Mouse (Mus musculus) MEL (cell line): ENCODE results near the gene Tead3.

Experiments
- CHD2 ChIP-seq: IDR thresholded peaks from 2 replicates; pipeline ENCODE4 v1.6.1; 2011; ENCODE audit warnings: low read length, improper control_type of control experiment
- CTCF ChIP-seq, 3 experiments: IDR thresholded peaks in 2 of 3; conservative IDR thresholded peaks in 1 of 3; 2 replicates each; pipeline ENCODE4 v1.5.1; 2011 to 2012; ENCODE audit warnings: low read length in 3 of 3, low read depth in 2 of 3, mild to moderate bottlenecking in 2 of 3, improper control_type of control experiment in 1 of 3, inconsistent platforms in 1 of 3, mixed read lengths in 1 of 3, moderate library complexity in 1 of 3; ENCODE audit not compliant: control insufficient read depth in 1 of 3, insufficient read depth in 1 of 3, poor library complexity in 1 of 3, severe bottlenecking in 1 of 3
- E2F4 ChIP-seq: IDR thresholded peaks from 2 replicates; pipeline ENCODE4 v1.6.1; 2011; ENCODE audit warnings: low read depth, low read length, improper control_type of control experiment, borderline replicate concordance
- ELF1 ChIP-seq: IDR thresholded peaks from 2 replicates; pipeline ENCODE4 v1.6.1; 2014; ENCODE audit warnings: low read depth, mild to moderate bottlenecking, inconsistent platforms, low read length, improper control_type of control experiment, moderate library complexity
- GATA1 ChIP-seq: IDR thresholded peaks from 2 replicates; pipeline ENCODE4 v1.6.1; 2011; ENCODE audit warnings: low read depth, low read length, improper control_type of control experiment
- MXI1 ChIP-seq: IDR thresholded peaks from 2 replicates; pipeline ENCODE4 v1.6.1; 2011; ENCODE audit warnings: mild to moderate bottlenecking, low read depth, low read length, improper control_type of control experiment
- POLR2A ChIP-seq, 2 experiments: IDR thresholded peaks; 2 replicates each; pipeline ENCODE4 v1.6.1; 2011 to 2012; ENCODE audit warnings: low read length in 2 of 2, mild to moderate bottlenecking in 2 of 2, control low read depth in 1 of 2, improper control_type of control experiment in 1 of 2, low read depth in 1 of 2, moderate library complexity in 1 of 2; ENCODE audit not compliant: control insufficient read depth in 1 of 2, insufficient read depth in 1 of 2, poor library complexity in 1 of 2
- RCOR1 ChIP-seq: IDR thresholded peaks from 2 replicates; pipeline ENCODE4 v1.6.1; 2012; ENCODE audit warnings: low read depth, mild to moderate bottlenecking, inconsistent platforms, low read length, improper control_type of control experiment

DNA sequence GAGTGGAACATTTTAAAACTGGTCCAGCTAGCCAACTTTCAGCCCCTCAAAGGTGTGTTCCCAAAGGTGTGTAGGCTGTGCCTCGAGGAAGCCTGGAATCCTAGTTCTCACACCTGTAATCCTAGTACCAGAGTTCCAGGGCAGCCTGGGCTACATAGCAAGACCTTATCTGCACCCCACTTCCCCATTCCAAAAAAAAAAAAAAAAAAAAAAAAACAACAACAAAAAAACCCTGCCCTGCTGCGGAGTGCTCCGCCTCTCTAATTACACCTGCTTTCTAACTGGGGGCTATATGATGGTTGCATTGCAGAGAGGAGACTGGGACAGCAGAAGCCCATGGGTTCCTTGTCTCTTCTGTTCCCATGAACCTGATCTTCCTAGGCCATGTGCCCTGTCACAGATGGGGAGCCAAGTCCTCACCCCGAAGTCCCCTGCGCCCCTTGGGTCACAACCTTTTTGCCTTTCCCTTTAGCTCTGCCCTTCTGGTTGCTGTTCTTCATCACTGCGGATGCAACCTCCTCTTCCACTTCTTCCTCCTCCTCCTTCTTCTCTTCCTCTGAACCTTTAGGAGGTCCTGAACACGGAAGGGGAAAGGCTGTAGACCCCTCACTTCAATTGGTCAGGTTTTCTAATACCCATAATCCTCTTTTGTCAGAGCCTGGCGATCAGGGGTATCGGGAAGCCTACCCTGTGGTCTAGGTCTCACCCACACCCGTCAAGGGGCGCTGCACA lies 11.5 kb upstream of the Tead3 start:
- TF ChIP-seq ELF1: 0 out of 2 replicates have a peak, but pooled peaks have one; percentile 7
- no peak for TF ChIP-seq CTCF (IDR thresholded peaks at IDR 0.05 in 2 of 3, conservative IDR thresholded peaks at IDR 0.05 in 1 of 3; ENCODE audit: control insufficient read depth in 1 of 3, insufficient read depth in 1 of 3, low read depth in 2 of 3, low read length in 3 of 3, poor library complexity in 1 of 3, severe bottlenecking in 1 of 3)
- peak in 1 of 2 experiments; percentile 44; a peak in 1 of 4 replicates for TF ChIP-seq POLR2A (IDR thresholded peaks at IDR 0.05; ENCODE audit: control insufficient read depth in 1 of 2, insufficient read depth in 1 of 2, low read depth in 1 of 2, low read length in 2 of 2, poor library complexity in 1 of 2)
- 0 out of 2 replicates have a peak, but pooled peaks have one; percentile 51 for TF ChIP-seq GATA1
- TF ChIP-seq RCOR1: 0 out of 2 replicates have a peak, but pooled peaks have one; percentile 5
- TF ChIP-seq MXI1: no peak
- no peak for TF ChIP-seq CHD2
- TF ChIP-seq E2F4: no peak
